Mouse (Mus musculus): ENCODE measurements around the gene Tmem213. TPM values are rescaled to one million over a fixed set of nuclear protein-coding genes. Genes with fewer than 3 reads are reported as not detected.

Gene Tmem213
- polyA plus RNA-seq, 1 experiment from 2014 or later = not detected

DNA sequence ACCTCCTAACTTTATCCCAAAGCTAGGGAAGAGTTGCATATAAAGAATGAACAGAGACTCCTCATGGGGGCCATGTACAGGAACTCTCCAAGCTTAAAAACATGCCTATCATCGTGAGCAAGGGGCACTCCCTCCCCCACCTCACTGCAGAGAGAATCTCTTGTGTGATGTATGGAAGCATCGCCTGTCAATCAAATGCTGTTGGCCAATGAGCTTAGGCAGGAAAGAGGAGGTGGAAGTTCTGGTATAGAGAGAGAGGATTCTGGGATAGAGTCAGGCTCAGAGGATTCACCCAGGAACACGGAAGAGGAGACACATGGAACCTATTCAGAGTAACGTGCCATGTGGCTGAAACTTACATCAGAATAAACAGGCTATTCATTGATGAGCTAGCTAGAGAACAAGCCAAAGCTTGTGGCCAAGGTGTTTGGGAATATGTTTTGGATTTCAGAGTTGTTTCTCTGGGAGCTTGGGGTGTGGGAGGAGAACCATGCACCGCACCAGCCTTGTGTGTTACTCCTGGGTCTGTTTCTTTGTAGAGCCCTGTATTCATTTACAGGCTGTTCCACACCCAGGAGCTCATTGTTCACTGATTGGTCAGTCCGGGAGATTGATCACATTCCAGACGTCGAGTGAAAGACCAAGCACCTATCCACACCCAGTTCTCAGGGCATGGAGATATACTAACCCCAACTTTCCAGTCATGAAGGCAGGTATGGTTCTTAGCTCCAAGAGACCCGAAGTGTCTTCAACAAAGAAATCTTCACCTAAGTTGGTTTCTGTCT is 21.6 kb upstream of the Tmem213 start:
- H3K27ac ChIP-seq = no peak overlapping the region
- no peaks in the 10 kb centered on the region for H3K36me3 ChIP-seq
- no peaks in the 10 kb centered on the region for H3K27me3 ChIP-seq (replicated peaks)
- WGBS = 84% methylated on average over 9 of the region's 9 CpGs
- H3K4me3 ChIP-seq = no peak overlapping the region
- H3K4me1 ChIP-seq = no peaks in the 10 kb centered on the region
- H3K9me3 ChIP-seq = no peaks in the 10 kb centered on the region
- ATAC-seq (ENCODE audit: low FRiP score, low read depth) = no peak
- H3K4me2 ChIP-seq (replicated peaks) = no peak overlapping the region
- H3K9ac ChIP-seq = no peak overlapping the region

DNA sequence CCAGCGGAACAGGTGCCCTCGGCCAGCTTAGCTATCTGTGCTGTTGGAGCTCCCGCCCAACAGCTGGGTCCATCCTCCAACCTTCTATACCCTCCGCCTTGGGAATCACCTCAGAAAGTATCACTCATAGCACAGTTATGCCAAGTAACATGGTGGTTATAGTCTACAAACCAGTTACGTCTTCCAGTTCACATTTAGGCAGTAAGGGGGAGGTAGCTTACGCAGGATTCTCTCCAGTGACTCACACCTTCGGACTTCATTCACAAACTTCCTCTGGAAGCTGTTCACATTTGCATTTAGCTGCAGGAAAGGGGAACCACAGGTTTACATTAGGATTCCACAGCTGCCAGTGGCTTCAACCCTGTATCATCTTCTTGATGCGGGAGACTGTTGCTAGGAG is 16.5 kb upstream of the Tmem213 start:
- H3K36me3 ChIP-seq = no peaks in the 10 kb centered on the region
- no peaks in the 10 kb centered on the region for H3K27me3 ChIP-seq (replicated peaks)
- no peak for ATAC-seq (ENCODE audit: low FRiP score, low read depth)
- no peak overlapping the region for H3K9ac ChIP-seq
- H3K4me2 ChIP-seq (replicated peaks) = no peak overlapping the region
- H3K4me3 ChIP-seq = no peak overlapping the region
- 95% methylated on average over 8 of the region's 8 CpGs for WGBS
- no peak overlapping the region for H3K27ac ChIP-seq
- H3K9me3 ChIP-seq = no peaks in the 10 kb centered on the region
- no peaks in the 10 kb centered on the region for H3K4me1 ChIP-seq

GRCm38 (mm10) chr6:38094701-38095100 is 14.4 kb upstream of the Tmem213 start:
- WGBS = 90% methylated on average over 10 of the region's 10 CpGs

DNA sequence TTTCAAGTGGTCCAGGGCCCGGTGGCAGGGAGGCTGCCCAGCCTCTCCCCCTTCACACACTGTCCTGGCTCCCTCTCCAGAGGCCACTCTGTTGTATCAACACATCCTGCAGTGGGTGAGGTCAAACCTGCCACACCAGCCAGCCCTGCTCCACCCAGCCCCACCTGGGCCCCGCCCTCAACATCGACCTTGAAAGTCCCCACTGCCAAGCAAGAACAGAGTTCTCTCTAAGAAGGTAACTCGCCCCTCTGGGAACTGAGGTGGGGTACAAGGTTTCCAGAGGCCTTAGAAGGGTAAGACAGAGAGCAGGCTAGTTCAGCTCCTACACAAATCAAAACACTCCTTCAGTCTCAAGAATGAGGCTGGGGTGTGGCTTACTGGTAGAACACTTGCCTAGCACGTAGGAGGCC is 12.1 kb upstream of the Tmem213 start:
- no peak for ATAC-seq (ENCODE audit: low FRiP score, low read depth)
- WGBS = 72% methylated on average over 5 of the region's 5 CpGs
- Histone ChIP-seq H3K4me1 (no peaks in the 10 kb centered on the region), H3K9ac (no peak overlapping the region), H3K27ac (no peak overlapping the region), H3K4me2 (replicated peaks) (no peak overlapping the region), H3K9me3 (no peaks in the 10 kb centered on the region), H3K36me3 (no peaks in the 10 kb centered on the region), H3K4me3 (no peak overlapping the region), H3K27me3 (replicated peaks) (no peaks in the 10 kb centered on the region)

More at GRCm38 (mm10) chr6:38094701-38095100, 14.4 kb upstream of the Tmem213 start:
- no peaks in the 10 kb centered on the region for H3K27me3 ChIP-seq (replicated peaks)
- H3K4me2 ChIP-seq (replicated peaks) = no peak overlapping the region
- no peak overlapping the region for H3K27ac ChIP-seq
- H3K4me3 ChIP-seq = no peak overlapping the region
- no peak overlapping the region for H3K9ac ChIP-seq
- H3K36me3 ChIP-seq = no peaks in the 10 kb centered on the region
- H3K9me3 ChIP-seq = no peaks in the 10 kb centered on the region
- no peaks in the 10 kb centered on the region for H3K4me1 ChIP-seq
- no peak for ATAC-seq (ENCODE audit: low FRiP score, low read depth)

DNA sequence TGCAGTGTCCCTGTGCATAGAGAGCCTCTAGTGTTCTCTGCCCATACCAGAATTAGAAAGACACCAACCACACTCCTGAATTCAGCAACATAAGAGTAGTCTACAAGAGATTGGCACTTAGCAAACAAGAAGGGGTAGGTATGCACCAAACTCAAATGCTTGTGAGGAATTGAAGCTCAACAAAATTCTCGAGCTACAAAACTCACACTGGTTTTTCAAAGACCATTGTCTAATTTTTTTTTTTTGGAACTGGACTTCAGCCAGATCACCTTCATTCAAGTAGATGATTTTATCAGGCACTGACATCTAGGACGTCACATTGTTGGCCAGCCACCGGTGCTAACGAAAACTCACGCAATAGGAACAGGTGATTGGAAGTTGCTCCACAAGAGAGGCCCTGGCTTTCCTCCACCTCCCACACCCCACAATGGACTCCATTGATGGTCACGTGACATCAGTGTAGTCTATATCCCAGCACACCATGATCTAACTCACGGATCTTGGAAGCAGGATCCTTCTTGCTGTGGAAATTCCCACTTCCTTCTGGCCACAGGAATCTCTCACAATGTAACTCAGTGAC is 6.7 kb upstream of the Tmem213 start:
- ATAC-seq (ENCODE audit: low FRiP score, low read depth) = no peak
- Histone ChIP-seq H3K4me3 (no peak overlapping the region), H3K4me2 (replicated peaks) (no peak overlapping the region), H3K36me3 (no peaks in the 10 kb centered on the region), H3K9ac (no peak overlapping the region), H3K27me3 (replicated peaks) (no peaks in the 10 kb centered on the region), H3K9me3 (no peaks in the 10 kb centered on the region), H3K4me1 (no peaks in the 10 kb centered on the region), H3K27ac (no peak overlapping the region)
- 93% methylated on average over 7 of the region's 7 CpGs for WGBS

- 45% methylated on average over 6 of the region's 6 CpGs for WGBS
- Histone ChIP-seq H3K4me1 (no peaks in the 10 kb centered on the region), H3K27ac (no peak overlapping the region), H3K36me3 (no peaks in the 10 kb centered on the region), H3K4me2 (replicated peaks) (no peak overlapping the region), H3K9me3 (no peaks in the 10 kb centered on the region), H3K4me3 (no peak overlapping the region), H3K9ac (no peak overlapping the region), H3K27me3 (replicated peaks) (no peaks in the 10 kb centered on the region)
- ATAC-seq (ENCODE audit: low FRiP score, low read depth) = no peak
These were observed 5.3 kb upstream of the Tmem213 start for GRCm38 (mm10) chr6:38103775-38104174.

DNA sequence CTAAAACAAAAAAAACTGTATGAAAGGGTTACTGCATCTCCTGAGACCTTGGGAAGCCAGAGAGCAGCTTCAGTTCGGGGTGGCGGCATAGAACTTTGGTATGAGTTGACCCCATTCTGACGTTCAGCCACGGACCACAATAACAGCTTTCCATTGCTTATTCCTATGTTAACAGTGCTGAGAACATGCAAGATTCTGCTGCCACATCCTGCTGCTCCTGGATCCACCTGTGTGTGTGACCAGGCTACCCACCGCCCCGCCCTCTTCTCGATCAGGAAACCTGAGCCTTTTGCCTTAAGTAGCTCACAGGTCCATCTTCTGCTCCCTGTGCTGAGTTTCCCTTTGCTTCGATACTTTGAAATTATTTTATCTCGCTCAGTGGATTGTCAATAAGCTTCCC is 3.1 kb upstream of the Tmem213 start:
- Histone ChIP-seq H3K4me2 (replicated peaks) (no peak overlapping the region), H3K4me3 (no peak overlapping the region), H3K4me1 (no peaks in the 10 kb centered on the region; the same call in 1 of the 2 replicates), H3K9me3 (no peaks in the 10 kb centered on the region), H3K27me3 (replicated peaks) (no peaks in the 10 kb centered on the region), H3K27ac (no peak overlapping the region), H3K36me3 (no peaks in the 10 kb centered on the region), H3K9ac (no peak overlapping the region)
- WGBS = 87% methylated on average over 9 of the region's 9 CpGs
- ATAC-seq (ENCODE audit: low FRiP score, low read depth) = no peak

DNA sequence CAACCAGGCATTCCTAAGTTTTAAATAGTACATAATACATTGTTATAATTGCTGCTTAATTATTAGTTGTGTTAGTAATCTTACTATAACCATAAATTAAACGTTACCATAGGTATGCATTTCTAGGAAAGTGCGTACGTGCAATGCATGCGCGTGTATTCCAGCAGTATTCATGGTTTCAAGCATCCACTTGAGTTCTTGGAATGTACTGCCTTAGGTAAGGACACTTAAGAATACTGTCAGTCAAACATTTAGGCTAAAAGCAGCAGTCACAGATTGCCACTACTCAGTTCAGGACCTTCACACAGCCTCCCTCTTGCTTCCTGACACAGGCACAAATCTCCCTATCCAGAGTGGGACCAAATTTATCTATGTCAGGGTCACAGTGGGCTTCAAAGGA is 606 bp upstream of the Tmem213 start:
- no peak for ATAC-seq (ENCODE audit: low FRiP score, low read depth)
- Histone ChIP-seq H3K4me1 (no peaks in the 10 kb centered on the region; the same call in 1 of the 2 replicates), H3K4me2 (replicated peaks) (no peak overlapping the region), H3K9ac (no peak overlapping the region), H3K36me3 (no peaks in the 10 kb centered on the region), H3K9me3 (no peaks in the 10 kb centered on the region), H3K27me3 (replicated peaks) (no peaks in the 10 kb centered on the region), H3K27ac (no peak overlapping the region), H3K4me3 (no peak overlapping the region)
- WGBS = 92% methylated on average over 5 of the region's 5 CpGs

DNA sequence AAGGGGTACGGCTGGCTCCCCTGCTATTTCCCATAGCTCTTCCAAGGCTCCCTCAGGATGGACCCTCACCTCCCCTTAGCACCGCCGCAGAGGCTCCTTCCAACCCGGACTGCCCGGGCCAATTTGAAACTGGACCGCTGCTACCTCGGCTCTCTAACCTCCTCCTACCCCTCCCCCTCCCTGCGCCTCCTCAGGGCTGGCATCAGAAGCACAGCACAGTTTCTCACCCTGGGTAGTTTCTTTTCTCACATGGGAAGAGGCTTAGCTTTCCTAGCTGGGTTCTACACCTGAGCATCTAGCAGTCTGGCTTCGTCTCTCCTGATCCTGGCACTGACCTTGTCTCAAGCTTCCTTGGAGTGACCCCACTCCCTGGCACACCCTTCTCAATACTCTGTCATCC is 816 bp downstream of the Tmem213 start:
- no peaks in the 10 kb centered on the region for H3K27me3 ChIP-seq (replicated peaks)
- H3K36me3 ChIP-seq = no peaks in the 10 kb centered on the region
- no peak overlapping the region for H3K4me3 ChIP-seq
- no peak overlapping the region for H3K4me2 ChIP-seq (replicated peaks)
- H3K9me3 ChIP-seq = no peaks in the 10 kb centered on the region
- H3K4me1 ChIP-seq = no peaks in the 10 kb centered on the region; the same call in 1 of the 2 replicates
- ATAC-seq (ENCODE audit: low FRiP score, low read depth) = no peak
- H3K9ac ChIP-seq = no peak overlapping the region
- H3K27ac ChIP-seq = no peak overlapping the region
- WGBS = 17% methylated on average over 9 of the region's 9 CpGs

- H3K27ac ChIP-seq = no peak overlapping the region
- 82% methylated on average over 9 of the region's 9 CpGs for WGBS
These were observed 1.8 kb downstream of the Tmem213 start for GRCm38 (mm10) chr6:38110859-38111258.

DNA sequence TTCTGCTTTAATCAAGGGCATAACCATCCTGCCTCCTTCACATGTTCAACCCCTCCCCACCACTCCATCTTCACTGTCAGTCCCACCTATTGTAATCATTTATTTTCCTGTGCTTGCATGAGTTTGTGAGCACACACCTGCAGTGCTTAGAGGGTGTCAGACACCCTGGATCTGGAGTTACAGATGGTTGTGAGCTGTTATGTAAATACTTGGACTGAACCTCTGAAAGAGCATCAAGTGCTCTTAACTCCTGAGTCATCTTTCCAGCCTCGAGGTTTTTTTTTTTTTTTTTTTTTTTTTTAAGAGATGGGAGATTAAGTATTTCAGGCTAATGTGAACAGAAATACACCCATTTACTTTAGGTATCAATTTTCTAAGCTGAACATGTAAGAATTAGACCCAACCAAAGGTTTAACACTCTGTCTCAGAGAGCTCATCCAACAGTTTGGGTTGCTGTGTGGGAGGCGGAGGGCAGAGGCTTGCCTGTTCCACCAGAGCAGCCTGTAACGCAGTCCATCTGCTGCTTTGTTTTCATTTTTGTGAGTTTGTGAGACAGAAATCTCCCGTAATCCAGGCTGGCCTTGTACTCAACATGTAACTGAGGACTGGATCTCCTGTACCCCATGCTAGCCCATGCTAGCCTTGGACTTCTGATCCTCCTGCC is 7.2 kb downstream of the Tmem213 start:
- no peaks in the 10 kb centered on the region for H3K36me3 ChIP-seq
- no peaks in the 10 kb centered on the region for H3K27me3 ChIP-seq (replicated peaks)
- no peaks in the 10 kb centered on the region for H3K4me1 ChIP-seq
- no peak overlapping the region for H3K4me2 ChIP-seq (replicated peaks)
- ATAC-seq (ENCODE audit: low FRiP score, low read depth) = no peak
- H3K4me3 ChIP-seq = no peak overlapping the region
- 71% methylated on average over 4 of the region's 4 CpGs for WGBS
- no peak overlapping the region for H3K27ac ChIP-seq
- no peaks in the 10 kb centered on the region for H3K9me3 ChIP-seq
- H3K9ac ChIP-seq = no peak overlapping the region

More at GRCm38 (mm10) chr6:38110859-38111258, 1.8 kb downstream of the Tmem213 start:
- ATAC-seq (ENCODE audit: low FRiP score, low read depth) = no peak
- Histone ChIP-seq H3K36me3 (no peaks in the 10 kb centered on the region), H3K4me1 (no peaks in the 10 kb centered on the region; the same call in 1 of the 2 replicates), H3K9ac (no peak overlapping the region), H3K9me3 (no peaks in the 10 kb centered on the region), H3K4me3 (no peak overlapping the region), H3K27me3 (replicated peaks) (no peaks in the 10 kb centered on the region), H3K4me2 (replicated peaks) (no peak overlapping the region)

- Histone ChIP-seq H3K9ac (no peak overlapping the region), H3K27ac (no peak overlapping the region), H3K4me3 (no peak overlapping the region), H3K27me3 (replicated peaks) (no peaks in the 10 kb centered on the region), H3K9me3 (no peaks in the 10 kb centered on the region), H3K4me1 (no peaks in the 10 kb centered on the region), H3K4me2 (replicated peaks) (no peak overlapping the region), H3K36me3 (no peaks in the 10 kb centered on the region)
- WGBS = 88% methylated on average over 6 of the region's 6 CpGs
- ATAC-seq (ENCODE audit: low FRiP score, low read depth) = no peak
These were observed 9.3 kb downstream of the Tmem213 start for GRCm38 (mm10) chr6:38118341-38118740.

Measured in neural tube, embryonic 12.5 days (tissue).